Mouse (Mus musculus): Measurements from ENCODE around the gene Notch3.
"Not testable (repeated sequence)": the region's sequence is repeated elsewhere in the genome, so short reads cannot be mapped to it uniquely, and the experiment has no call there.

The Notch3 gene

GRCm38 (mm10) chr17:32092895-32093294 is 73.8 kb downstream of the Notch3 start:
- DNase-seq (ENCODE audit: low spot score) = no peak

GRCm38 (mm10) chr17:32092241-32092619 is 74.4 kb downstream of the Notch3 start:
- DNase-seq (ENCODE audit: low spot score) = no peak

GRCm38 (mm10) chr17:32091364-32092240 is 75.0 kb downstream of the Notch3 start:
- not testable (repeated sequence) for DNase-seq (ENCODE audit: low spot score)

GRCm38 (mm10) chr17:32091032-32091363 is 75.7 kb downstream of the Notch3 start:
- no peak for DNase-seq (ENCODE audit: low spot score)

GRCm38 (mm10) chr17:32087069-32087468 is 79.6 kb downstream of the Notch3 start:
- DNase-seq (ENCODE audit: low spot score) = no peak

GRCm38 (mm10) chr17:32083351-32083750 is 83.3 kb downstream of the Notch3 start:
- no peak for DNase-seq (ENCODE audit: low spot score)

- DNase-seq (ENCODE audit: low spot score) = no peak
These were observed 91.5 kb downstream of the Notch3 start for GRCm38 (mm10) chr17:32075164-32075563.

- DNase-seq (ENCODE audit: low spot score) = no peak
These were observed 92.0 kb downstream of the Notch3 start for GRCm38 (mm10) chr17:32074658-32075057.

GRCm38 (mm10) chr17:32073359-32073758 is 93.3 kb downstream of the Notch3 start:
- DNase-seq (ENCODE audit: low spot score) = peak; percentile 67

Data from urinary bladder, postnatal 10 days (tissue).